Mouse (Mus musculus) lung, postnatal 0 days (tissue): Measurements from ENCODE around the gene Resp18.

Source experiments
- CTCF ChIP-seq: IDR thresholded peaks from 2 replicates; pipeline ENCODE4 v1.5.1; 2016; ENCODE audit warnings: antibody characterized with exemption, mild to moderate bottlenecking
- EP300 ChIP-seq: IDR thresholded peaks from 2 replicates; pipeline ENCODE4 v1.6.1; 2016; ENCODE audit warnings: antibody characterized with exemption, mild to moderate bottlenecking, control low read depth

GRCm38 (mm10) chr1:75316861-75317240, 38.6 kb upstream of the Resp18 start:
- peak; percentile 59 for TF ChIP-seq CTCF
- peak; percentile 46; the same call in 1 of the 2 replicates for TF ChIP-seq EP300
